Mouse (Mus musculus) midbrain, embryonic 12.5 days (tissue): ENCODE results near the gene Rnf40. TPM values are rescaled to one million over a fixed set of nuclear protein-coding genes. Genes with fewer than 3 reads are reported as not detected.

Experiments
- ATAC-seq: fragments of 200-750 bp; cut with Nextera tagmentation; 2 replicates; pipeline ENCODE4 v1.8.0; 2017; ENCODE audit warnings: low read depth, moderate TSS enrichment, moderate library complexity; ENCODE audit not compliant: low FRiP score
- H3K27ac ChIP-seq: fragments of 300-500 bp; sonication (generic); replicated peaks from 2 replicates; pipeline ENCODE4 v1.5.1; 2016; ENCODE audit warnings: mild to moderate bottlenecking
- H3K27me3 ChIP-seq: fragments of 300-500 bp; sonication (generic); 2 replicates; pipeline ENCODE4 v1.6.1; 2016; ENCODE audit warnings: mild to moderate bottlenecking
- H3K36me3 ChIP-seq: fragments of 300-500 bp; sonication (generic); 2 replicates; pipeline ENCODE4 v1.6.1; 2016
- H3K4me1 ChIP-seq: fragments of 300-500 bp; sonication (generic); 2 replicates; pipeline ENCODE4 v1.6.1; 2016
- H3K4me2 ChIP-seq: fragments of 300-500 bp; sonication (generic); replicated peaks from 2 replicates; pipeline ENCODE4 v1.6.1; 2016; ENCODE audit warnings: mild to moderate bottlenecking, moderate library complexity
- H3K4me3 ChIP-seq: fragments of 300-500 bp; sonication (generic); 2 replicates; pipeline ENCODE4 v1.5.1; 2016; ENCODE audit warnings: mild to moderate bottlenecking
- H3K9ac ChIP-seq: fragments of 300-500 bp; sonication (generic); replicated peaks from 2 replicates; pipeline ENCODE4 v1.6.1; 2016; ENCODE audit warnings: mild to moderate bottlenecking, moderate library complexity
- H3K9me3 ChIP-seq: fragments of 300-500 bp; sonication (generic); 2 replicates; pipeline ENCODE4 v1.6.1; 2016; ENCODE audit warnings: mild to moderate bottlenecking
- WGBS: fragments of 180-500 bp; shearing (Covaris S2); methylation state at CpG from one replicate; pipeline ENCODE4 v1.1.7; 2016; 5-methylcytosine and 5-hydroxymethylcytosine counted together
- polyA plus RNA-seq: library from polyadenylated mRNA; unstranded; fragments of >200 nt; fragmentation: Nextera tagmentation; extraction: Ambion mirVana; gene quantifications from 2 replicates; pipeline ENCODE4 v1.2.1, GENCODE M21; 2016

Rnf40 gene
- polyA plus RNA-seq, 1 experiment from 2014 or later: 68.6 TPM

GRCm38 (mm10) chr7:127585031-127585430 lies 3.5 kb upstream of the Rnf40 start:
- H3K36me3 ChIP-seq: peaks cover 54% of the 10 kb centered on the region
- peaks cover 16% of the 10 kb centered on the region for H3K4me1 ChIP-seq
- no peak overlapping the region for H3K4me3 ChIP-seq
- H3K4me2 ChIP-seq: no peak overlapping the region
- 93% methylated on average over 7 of the region's 7 CpGs for WGBS
- H3K27me3 ChIP-seq: no peaks in the 10 kb centered on the region
- no peak overlapping the region for H3K9ac ChIP-seq
- H3K9me3 ChIP-seq: no peaks in the 10 kb centered on the region
- no peak overlapping the region for H3K27ac ChIP-seq
- no peak for ATAC-seq

- Histone ChIP-seq H3K9me3 (no peaks in the 10 kb centered on the region), H3K27ac (no peak overlapping the region), H3K4me1 (peaks cover 16% of the 10 kb centered on the region), H3K9ac (no peak overlapping the region), H3K4me3 (no peak overlapping the region), H3K4me2 (no peak overlapping the region), H3K36me3 (peaks cover 55% of the 10 kb centered on the region), H3K27me3 (no peaks in the 10 kb centered on the region)
- WGBS: 87% methylated on average over 6 of the region's 6 CpGs
- ATAC-seq: no peak
Observed at GRCm38 (mm10) chr7:127586149-127586548, 2.4 kb upstream of the Rnf40 start.

GRCm38 (mm10) chr7:127587196-127587595 lies 1.4 kb upstream of the Rnf40 start:
- H3K4me3 ChIP-seq: peak overlapping the region; percentile 89
- H3K27me3 ChIP-seq: no peaks in the 10 kb centered on the region
- H3K9ac ChIP-seq: peak overlapping the region; percentile 56; the same call in 1 of the 2 replicates
- ATAC-seq: no peak
- peak overlapping the region; percentile 83 for H3K4me2 ChIP-seq
- peak overlapping the region; percentile 83; the same call in 1 of the 2 replicates for H3K27ac ChIP-seq
- H3K36me3 ChIP-seq: peaks cover 55% of the 10 kb centered on the region
- 75% methylated on average over 5 of the region's 5 CpGs for WGBS
- no peaks in the 10 kb centered on the region for H3K9me3 ChIP-seq
- H3K4me1 ChIP-seq: peaks cover 16% of the 10 kb centered on the region

GRCm38 (mm10) chr7:127588901-127589300 lies 334 bp downstream of the Rnf40 start:
- H3K27ac ChIP-seq: peak overlapping the region; percentile 83; the same call in 1 of the 2 replicates

GRCm38 (mm10) chr7:127589637-127590036 lies 1.1 kb downstream of the Rnf40 start:
- no peak overlapping the region for H3K27ac ChIP-seq
- H3K4me3 ChIP-seq: peak overlapping the region; percentile 89; the same call in 1 of the 2 replicates
- WGBS: 90% methylated on average over 9 of the region's 9 CpGs
- H3K4me2 ChIP-seq: peak overlapping the region; percentile 83
- H3K36me3 ChIP-seq: peaks cover 55% of the 10 kb centered on the region
- H3K27me3 ChIP-seq: no peaks in the 10 kb centered on the region
- H3K4me1 ChIP-seq: peaks cover 16% of the 10 kb centered on the region
- no peaks in the 10 kb centered on the region for H3K9me3 ChIP-seq
- no peak for ATAC-seq
- peak overlapping the region; percentile 83; the same call in 1 of the 2 replicates for H3K9ac ChIP-seq

More at GRCm38 (mm10) chr7:127588901-127589300, 334 bp downstream of the Rnf40 start:
- H3K4me3 ChIP-seq: peak overlapping the region; percentile 89
- H3K4me1 ChIP-seq: peaks cover 16% of the 10 kb centered on the region
- WGBS: 5% methylated on average over 29 of the region's 29 CpGs
- H3K9ac ChIP-seq: peak overlapping the region; percentile 83
- ATAC-seq: no peak
- no peaks in the 10 kb centered on the region for H3K27me3 ChIP-seq
- peak overlapping the region; percentile 83 for H3K4me2 ChIP-seq
- H3K9me3 ChIP-seq: no peaks in the 10 kb centered on the region
- peaks cover 55% of the 10 kb centered on the region for H3K36me3 ChIP-seq

GRCm38 (mm10) chr7:127591108-127591507 lies 2.5 kb downstream of the Rnf40 start:
- Histone ChIP-seq H3K9ac (no peak overlapping the region), H3K4me1 (peaks cover 16% of the 10 kb centered on the region), H3K36me3 (peaks cover 62% of the 10 kb centered on the region), H3K27me3 (no peaks in the 10 kb centered on the region), H3K4me3 (no peak overlapping the region), H3K9me3 (no peaks in the 10 kb centered on the region), H3K27ac (no peak overlapping the region), H3K4me2 (no peak overlapping the region)
- ATAC-seq: no peak
- WGBS: 96% methylated on average over 10 of the region's 10 CpGs

- Histone ChIP-seq H3K9ac (no peak overlapping the region), H3K4me3 (no peak overlapping the region), H3K27me3 (no peaks in the 10 kb centered on the region), H3K4me1 (peaks cover 9% of the 10 kb centered on the region), H3K4me2 (no peak overlapping the region), H3K36me3 (peaks cover 77% of the 10 kb centered on the region), H3K27ac (no peak overlapping the region), H3K9me3 (no peaks in the 10 kb centered on the region)
- WGBS: 92% methylated on average over 14 of the region's 14 CpGs
- ATAC-seq: no peak
Observed at GRCm38 (mm10) chr7:127592575-127592974, 4.0 kb downstream of the Rnf40 start.

GRCm38 (mm10) chr7:127596747-127597146 lies 8.2 kb downstream of the Rnf40 start:
- Histone ChIP-seq H3K4me2 (no peak overlapping the region), H3K27me3 (no peaks in the 10 kb centered on the region), H3K27ac (no peak overlapping the region), H3K9me3 (no peaks in the 10 kb centered on the region), H3K4me1 (no peaks in the 10 kb centered on the region), H3K9ac (no peak overlapping the region), H3K4me3 (no peak overlapping the region), H3K36me3 (peaks cover 100% of the 10 kb centered on the region)
- 95% methylated on average over 17 of the region's 17 CpGs for whole genome bisulfite sequencing
- no peak for ATAC-seq

GRCm38 (mm10) chr7:127600612-127601011 lies 12.0 kb downstream of the Rnf40 start:
- 98% methylated on average over 7 of the region's 7 CpGs for WGBS
- no peak for ATAC-seq
- Histone ChIP-seq H3K9ac (no peak overlapping the region), H3K27me3 (no peaks in the 10 kb centered on the region), H3K4me3 (no peak overlapping the region), H3K4me2 (no peak overlapping the region), H3K36me3 (peaks cover 95% of the 10 kb centered on the region), H3K4me1 (no peaks in the 10 kb centered on the region), H3K9me3 (no peaks in the 10 kb centered on the region), H3K27ac (no peak overlapping the region)

GRCm38 (mm10) chr7:127601735-127602134 lies 13.2 kb downstream of the Rnf40 start:
- Histone ChIP-seq H3K27ac (no peak overlapping the region), H3K4me2 (no peak overlapping the region), H3K4me3 (no peak overlapping the region), H3K27me3 (no peaks in the 10 kb centered on the region), H3K4me1 (no peaks in the 10 kb centered on the region), H3K36me3 (peaks cover 90% of the 10 kb centered on the region), H3K9me3 (no peaks in the 10 kb centered on the region), H3K9ac (no peak overlapping the region)
- 82% methylated on average over 4 of the region's 4 CpGs for WGBS
- no peak for ATAC-seq

GRCm38 (mm10) chr7:127602903-127603302 lies 14.3 kb downstream of the Rnf40 start:
- no peak overlapping the region for H3K27ac ChIP-seq
- no peak for ATAC-seq
- H3K4me1 ChIP-seq: no peaks in the 10 kb centered on the region
- no peaks in the 10 kb centered on the region for H3K9me3 ChIP-seq
- no peak overlapping the region for H3K9ac ChIP-seq
- no peak overlapping the region for H3K4me2 ChIP-seq
- H3K36me3 ChIP-seq: peaks cover 90% of the 10 kb centered on the region
- 88% methylated on average over 2 of the region's 2 CpGs for WGBS
- no peaks in the 10 kb centered on the region for H3K27me3 ChIP-seq
- H3K4me3 ChIP-seq: no peak overlapping the region

- H3K27ac ChIP-seq: no peak overlapping the region
- no peak for ATAC-seq
- H3K9ac ChIP-seq: no peak overlapping the region
- H3K4me2 ChIP-seq: no peak overlapping the region
- H3K4me3 ChIP-seq: no peak overlapping the region
- H3K9me3 ChIP-seq: no peaks in the 10 kb centered on the region
- no peaks in the 10 kb centered on the region for H3K27me3 ChIP-seq
- H3K36me3 ChIP-seq: peaks cover 90% of the 10 kb centered on the region
- WGBS: 94% methylated on average over 10 of the region's 10 CpGs
- H3K4me1 ChIP-seq: no peaks in the 10 kb centered on the region
Observed at GRCm38 (mm10) chr7:127604256-127604655, 15.7 kb downstream of the Rnf40 start.

- 87% methylated on average over 6 of the region's 6 CpGs for WGBS
- Histone ChIP-seq H3K36me3 (peaks cover 90% of the 10 kb centered on the region), H3K9ac (no peak overlapping the region), H3K27ac (no peak overlapping the region), H3K4me2 (no peak overlapping the region), H3K9me3 (no peaks in the 10 kb centered on the region), H3K4me1 (no peaks in the 10 kb centered on the region), H3K27me3 (no peaks in the 10 kb centered on the region), H3K4me3 (no peak overlapping the region)
- ATAC-seq: no peak
Observed at GRCm38 (mm10) chr7:127607150-127607549, 18.6 kb downstream of the Rnf40 start.
